Mouse (Mus musculus): Measurements from ENCODE around the gene Inpp5f. TPM values are rescaled to one million over a fixed set of nuclear protein-coding genes. Genes with fewer than 3 reads are reported as not detected.
"Not testable (repeated sequence)": the region's sequence is repeated elsewhere in the genome, so short reads cannot be mapped to it uniquely, and the experiment has no call there.

Inpp5f gene
- total RNA-seq, 2 experiments from 2014 or later = 5.0 to 7.2 TPM

DNA sequence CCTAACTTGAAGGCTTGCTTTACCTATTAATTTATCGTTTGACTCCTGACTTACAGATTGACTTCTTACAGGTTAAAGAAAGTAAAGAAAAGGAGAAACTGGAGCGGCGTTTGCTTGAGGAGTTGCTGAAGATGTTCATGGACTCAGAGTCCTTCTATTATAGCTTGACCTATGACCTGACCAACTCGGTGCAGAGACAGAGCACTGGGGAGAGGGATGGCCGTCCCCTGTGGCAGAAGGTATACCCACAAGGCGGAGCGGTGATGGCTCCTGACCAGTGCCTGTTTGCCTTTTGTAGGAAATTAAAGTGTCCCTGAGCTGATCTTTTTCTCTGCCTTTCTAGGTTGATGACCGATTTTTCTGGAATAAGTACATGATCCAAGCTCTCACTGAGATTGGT, 52.8 kb downstream of the Inpp5f start:
- DNase-seq = no peak

DNA sequence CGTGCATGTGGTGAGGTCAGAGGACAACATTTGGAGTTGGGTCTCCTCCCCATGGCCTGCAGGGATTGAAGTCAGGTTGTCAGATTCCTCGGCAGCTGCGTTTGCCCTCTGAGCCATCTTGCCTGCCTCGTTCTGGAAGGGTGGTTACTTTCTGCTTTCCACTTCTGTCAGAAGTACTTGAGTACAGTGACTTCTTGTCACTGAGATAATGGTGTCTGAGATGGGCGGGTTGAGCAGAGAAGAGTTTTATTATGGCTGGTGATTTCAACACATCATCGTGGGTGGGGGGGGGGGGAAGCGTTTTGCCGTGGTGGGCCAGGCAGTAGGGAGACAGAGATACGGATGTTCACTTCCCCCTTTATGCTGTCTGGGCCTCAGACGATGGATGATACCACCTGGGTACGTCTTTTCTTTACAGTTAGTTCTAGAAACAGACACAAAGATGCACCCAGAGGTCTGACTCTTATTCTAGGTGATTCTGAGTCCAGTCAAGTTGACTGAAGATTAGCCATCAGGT, 53.8 kb downstream of the Inpp5f start:
- no peak for DNase-seq

DNA sequence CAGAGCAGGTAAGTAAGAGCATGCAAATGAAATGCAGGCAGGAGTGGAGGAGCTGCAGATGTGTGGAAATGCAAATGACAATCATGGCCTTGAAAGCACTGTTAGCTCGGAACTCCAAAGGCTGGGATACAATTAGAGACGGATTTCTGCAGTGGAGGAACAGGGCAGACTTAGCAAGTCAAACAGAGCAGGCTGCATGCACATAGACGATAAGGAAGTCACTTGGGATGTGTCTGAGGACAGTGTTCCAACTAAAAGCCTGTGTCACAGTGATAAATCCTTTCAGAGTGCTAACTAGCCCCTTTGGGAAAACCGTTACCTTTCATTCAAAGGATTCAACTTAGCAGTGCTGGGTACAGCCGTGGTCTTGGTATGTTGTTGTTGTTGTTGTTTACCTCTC, 56.7 kb downstream of the Inpp5f start:
- DNase-seq = no peak

DNA sequence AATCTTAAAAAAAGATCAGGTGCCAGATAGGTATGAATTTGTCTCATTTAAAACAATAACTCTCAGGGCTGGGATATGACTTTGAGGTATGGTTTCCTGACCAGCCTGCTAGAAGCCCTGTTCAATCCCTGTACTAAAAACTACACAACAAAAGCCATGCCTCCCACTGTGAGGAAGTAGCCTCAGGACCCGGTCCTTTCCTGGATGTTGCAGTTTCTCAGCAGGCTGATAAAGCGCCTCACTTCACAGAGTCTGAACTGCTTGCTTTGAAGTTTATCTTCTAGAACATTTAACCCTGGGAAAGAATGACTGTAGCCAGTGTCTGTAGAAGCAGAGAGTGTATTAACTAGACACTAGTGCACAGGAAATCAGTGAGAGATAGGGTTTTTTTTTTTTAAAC, 57.7 kb downstream of the Inpp5f start:
- no peak for DNase-seq

DNA sequence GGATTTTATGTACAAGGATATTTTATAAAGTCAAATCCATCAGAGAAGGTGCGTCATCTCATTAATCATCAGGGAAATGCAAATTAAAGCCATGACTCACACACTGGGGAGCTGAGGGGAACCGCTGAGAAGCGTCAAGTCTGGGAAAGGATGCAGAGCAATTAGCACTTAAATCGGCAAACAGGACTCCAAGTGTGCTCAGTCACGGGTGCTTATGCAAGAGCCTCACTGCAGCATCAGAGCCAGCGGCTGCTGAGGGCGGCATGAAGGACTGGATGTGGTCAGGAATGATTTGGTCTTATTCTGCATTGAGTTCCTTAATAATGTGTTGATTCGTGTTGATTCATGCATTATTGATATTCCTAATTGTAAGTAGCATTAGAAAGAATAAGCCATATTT, 60.8 kb downstream of the Inpp5f start:
- no peak for DNase-seq

DNA sequence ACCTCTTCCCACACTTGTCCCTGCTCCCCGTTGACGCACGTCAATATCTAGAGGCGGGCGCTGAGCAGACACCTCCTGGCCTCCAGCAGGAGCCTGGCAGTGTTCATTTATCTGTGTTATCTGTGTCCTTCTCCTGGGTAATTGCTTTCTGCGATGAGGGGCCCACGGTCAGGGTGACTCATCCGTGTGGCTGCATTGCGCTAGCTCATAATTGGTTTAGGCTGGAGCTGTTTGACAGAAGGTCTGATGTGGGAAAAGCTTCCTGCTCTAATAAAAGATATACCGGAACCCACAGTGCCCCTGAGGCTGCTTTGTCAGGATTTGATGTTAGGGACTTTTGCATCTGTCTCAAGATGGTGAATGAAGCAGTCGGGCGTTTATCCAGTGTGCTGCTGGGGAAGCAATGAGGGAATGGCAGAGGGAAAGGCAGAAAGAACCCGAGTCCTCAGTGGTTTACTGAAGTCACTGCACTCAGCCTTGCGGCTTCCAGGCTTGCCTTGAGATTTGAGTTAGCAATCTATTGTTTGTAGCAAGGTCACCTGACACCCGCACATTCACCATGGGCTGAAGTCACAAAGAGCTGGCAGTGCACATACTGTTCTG, 61.4 kb downstream of the Inpp5f start:
- DNase-seq = no peak

DNA sequence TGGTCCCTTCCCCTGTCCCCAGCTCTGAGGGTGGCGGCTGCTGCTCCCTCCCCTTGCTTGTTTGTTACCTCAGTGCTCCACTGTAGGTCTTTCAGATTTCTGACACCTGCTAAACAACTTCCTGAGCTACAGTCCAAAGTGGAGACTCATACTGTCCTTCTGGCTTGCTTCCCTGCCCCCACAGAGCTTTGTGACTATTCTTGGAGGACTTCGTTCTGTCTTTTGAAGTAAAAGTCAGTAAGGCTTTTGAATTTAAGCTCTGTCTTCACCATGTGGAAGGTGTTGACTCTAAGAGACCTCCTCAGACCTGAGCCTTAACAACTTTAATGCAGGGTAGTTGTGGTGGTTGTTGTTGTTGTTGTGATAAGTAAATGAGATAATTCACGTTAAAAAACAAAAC, 67.4 kb downstream of the Inpp5f start:
- DNase-seq = no peak

DNA sequence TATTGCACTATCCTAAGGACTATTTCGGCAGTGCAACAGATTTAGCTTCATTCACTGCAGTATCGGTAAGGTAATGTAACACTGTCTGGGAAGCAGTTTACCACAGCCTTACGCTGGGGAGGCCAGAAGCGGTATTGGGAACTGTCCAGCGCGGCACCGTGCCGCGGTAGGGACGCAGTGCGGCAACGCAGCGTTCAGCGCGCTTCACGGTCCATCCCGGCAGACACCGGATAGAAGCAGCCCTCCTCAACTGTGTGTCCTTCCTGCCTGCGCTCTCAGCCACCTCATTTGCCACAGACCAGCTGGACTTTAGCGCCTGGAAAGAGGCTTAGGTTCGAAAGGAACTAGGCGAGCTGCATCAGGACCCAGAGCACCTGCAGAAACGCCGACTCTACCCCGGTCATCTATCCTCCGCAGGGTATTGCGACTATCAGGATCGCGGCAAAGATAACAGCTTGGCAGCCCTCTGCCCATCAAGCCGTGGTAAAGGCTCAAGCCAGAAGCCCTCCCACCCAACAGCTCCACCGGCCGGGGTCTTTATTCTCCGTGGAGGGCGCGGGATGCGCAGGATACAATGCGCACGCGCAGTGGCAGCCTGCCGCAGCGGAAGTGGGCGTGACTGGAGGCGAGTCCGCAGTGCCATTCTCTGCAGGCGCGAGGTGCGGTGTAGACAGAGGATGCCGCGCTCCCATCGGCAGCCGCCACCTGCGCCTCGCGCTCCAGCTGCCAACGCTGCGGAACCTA, 76.9 kb downstream of the Inpp5f start:
- DNase-seq = peak; percentile 58

DNA sequence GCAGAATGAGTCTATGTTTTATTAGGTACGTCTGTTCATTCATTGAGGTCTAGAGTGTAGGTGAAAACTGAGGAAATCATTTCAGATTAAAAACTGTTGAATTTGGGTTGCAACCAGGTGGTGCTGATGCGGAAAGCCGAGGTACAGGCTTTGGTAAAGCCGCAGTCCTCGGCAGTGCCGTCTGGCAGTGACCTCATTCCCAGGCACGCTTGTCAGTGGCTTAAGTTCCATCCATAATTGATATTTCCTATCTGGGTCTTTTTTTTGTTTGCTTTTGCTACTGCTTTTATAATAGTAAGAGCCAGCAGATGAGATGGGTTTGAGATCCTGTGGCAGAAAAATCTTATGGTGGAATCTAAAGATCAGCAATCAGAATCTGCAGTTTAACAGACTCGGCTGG, 78.2 kb downstream of the Inpp5f start:
- DNase-seq = no peak

DNA sequence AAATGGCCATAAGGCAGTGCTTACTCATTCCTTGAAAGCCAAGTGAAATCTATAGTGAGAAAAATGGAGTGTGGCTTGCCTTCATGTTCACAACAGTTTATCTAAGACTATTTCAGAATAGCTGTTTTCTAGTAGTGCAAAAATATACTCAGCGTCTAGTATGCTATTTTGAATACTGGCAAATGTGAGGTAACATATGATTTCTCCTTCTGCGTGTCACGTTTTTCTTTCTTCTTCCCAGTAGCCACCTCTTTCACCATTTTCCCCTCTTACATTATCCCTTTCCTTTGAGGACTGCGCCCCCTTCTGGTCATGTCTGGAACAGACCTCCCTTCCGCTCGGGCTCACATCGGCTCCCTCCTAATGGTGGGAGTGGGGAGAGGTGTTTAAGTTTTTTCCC, 78.9 kb downstream of the Inpp5f start:
- peak; percentile 93 for DNase-seq

DNA sequence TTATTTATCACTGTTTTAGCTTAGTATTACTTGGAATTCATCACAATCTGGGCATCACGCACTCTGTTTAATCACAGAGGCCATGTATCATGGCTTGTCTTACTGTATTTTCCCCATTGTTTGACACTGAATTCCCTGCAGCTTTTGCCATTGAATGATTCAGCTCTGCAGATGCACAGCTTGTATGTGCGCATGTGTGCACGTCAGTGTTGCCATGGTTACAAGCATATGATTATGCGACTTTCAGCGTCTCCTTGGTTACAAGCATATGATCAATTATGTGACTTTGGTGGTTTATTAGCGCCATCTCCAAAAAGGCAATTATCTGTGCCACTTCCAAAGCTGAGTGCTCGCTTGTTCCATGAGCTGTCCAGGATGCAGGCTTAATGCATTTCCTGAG, 79.7 kb downstream of the Inpp5f start:
- no peak for DNase-seq

DNA sequence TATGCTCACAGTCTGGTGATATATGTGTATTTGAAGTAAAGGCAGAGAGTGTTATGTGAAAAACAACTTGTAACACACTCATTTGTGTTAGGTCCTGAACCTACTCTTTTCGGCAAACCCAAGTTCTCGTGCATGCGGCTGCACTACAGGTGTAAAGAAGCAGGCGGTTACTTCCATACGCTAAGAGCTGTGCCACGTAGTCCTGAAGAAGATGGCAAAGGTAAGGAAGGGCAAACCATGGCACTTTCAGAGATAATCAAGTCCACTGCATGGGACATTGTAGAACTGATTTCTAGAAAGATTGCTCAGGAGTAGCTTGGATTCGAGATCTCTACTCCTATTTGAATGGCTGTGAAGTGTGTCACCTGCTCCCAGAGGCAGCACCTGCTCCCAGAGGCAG, 81.0 kb downstream of the Inpp5f start:
- DNase-seq = no peak

DNA sequence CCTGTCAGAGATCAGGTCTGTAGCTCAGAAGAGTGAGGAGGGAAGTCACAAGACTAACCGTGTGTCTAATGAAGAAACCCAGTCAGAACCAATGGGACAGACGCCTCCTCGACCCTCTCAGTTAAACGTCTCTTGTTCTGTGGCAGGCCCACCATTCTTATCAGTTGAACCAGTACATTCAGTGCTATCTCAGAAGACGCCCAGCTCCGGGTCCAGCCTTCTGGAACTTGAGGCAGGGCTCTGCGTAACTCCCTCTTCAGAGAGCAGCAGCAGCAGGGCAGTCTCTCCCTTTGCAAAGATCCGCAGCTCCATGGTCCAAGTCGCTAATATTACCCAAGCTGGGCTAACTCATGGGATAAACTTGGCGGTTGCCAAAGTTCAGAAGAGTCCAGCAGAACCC, 83.7 kb downstream of the Inpp5f start:
- no peak for DNase-seq

DNA sequence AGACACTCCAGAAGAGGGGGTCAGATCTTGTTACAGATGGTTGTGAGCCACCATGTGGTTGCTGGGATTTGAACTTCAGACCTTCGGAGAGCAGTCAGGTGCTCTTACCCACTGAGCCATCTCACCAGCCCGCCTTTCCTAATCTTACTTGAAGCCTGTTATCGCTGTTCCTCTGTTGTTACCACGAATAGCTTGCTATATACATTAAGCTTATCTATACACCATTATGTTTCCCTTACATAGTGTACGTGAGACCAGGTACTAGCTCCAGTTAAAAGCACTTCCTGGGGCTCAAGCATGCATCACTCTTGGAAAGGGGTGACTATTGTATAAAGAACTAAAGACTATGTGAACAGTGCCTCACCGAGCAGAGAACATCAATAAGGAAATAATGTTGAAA, 88.8 kb downstream of the Inpp5f start:
- DNase-seq = not testable (repeated sequence)

DNA sequence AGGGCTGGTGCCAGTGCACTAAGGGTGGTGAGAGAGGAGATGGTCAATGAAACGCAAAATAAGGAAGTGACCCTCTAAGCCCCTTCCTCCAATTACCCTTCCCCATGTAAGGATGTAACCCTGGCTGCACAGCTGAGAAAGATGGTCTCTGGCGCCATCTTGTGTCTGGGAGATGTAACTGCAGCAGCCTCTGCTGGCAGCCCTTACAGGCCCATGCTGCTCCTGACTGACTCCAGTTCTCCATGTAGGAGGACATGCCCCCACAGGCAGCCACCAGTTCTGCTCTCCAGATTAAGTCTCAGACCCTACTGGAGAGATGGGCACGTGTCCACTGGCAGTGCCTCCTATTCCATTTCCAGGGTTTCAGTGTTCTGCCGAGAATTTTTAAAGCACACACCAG, 94.6 kb downstream of the Inpp5f start:
- peak; percentile 67 for DNase-seq

DNA sequence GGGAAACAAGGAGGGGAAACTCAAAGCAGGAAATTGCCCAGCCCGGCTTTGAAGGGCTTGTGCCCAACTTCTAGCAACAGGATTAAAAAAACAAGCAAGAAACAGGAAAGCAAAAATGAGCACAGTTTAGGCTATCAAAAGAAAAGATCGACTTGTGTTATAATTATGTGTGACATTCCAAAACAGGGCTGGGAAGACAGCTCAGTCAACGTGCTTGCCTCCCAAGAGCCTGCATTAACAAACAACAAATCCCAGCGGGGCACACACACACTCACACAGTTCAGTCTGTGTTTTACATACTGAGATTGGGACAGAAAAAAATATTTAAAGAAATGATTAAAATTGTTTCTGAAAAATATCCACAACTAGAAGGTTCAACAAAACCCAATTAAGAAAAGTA, 106.9 kb downstream of the Inpp5f start:
- no peak for DNase-seq

DNA sequence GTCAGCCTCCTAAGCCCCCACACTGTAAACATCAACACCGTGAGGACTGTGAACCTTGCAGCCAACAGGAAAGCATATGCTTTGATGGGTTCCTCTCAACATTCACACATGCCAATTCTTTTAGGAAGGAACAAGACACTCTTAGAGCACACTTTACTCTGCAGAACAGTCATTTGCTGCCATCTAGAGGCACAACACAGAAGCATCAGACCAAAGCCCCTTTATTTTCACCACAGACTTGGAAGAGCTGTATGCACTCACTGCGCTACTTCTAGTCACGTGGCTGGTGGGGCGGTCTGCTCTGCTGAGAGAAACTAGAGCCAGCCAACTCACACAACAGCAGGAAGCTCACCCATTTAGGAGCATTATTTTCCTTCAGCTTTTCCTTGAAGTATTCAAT, 113.6 kb downstream of the Inpp5f start:
- peak; percentile 33 for DNase-seq

DNA sequence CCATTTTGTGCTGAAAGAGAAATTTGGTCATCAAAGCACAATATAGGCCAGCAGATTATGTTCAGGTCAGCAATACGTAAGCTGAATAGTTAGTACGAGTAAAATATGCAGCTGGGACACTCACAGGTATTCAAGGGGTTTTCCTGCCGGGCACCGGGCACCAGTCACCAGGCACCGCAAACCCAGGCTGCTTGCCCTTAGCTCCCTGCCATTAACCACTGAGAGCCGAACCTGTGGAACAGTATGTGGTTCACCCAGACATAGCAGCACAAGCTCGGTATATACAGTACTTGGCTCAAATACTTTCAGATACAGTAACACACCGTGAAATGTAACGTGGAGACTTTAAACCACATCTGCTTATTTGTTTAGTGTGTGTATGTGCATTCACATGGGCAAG, 114.1 kb downstream of the Inpp5f start:
- DNase-seq = no peak

DNA sequence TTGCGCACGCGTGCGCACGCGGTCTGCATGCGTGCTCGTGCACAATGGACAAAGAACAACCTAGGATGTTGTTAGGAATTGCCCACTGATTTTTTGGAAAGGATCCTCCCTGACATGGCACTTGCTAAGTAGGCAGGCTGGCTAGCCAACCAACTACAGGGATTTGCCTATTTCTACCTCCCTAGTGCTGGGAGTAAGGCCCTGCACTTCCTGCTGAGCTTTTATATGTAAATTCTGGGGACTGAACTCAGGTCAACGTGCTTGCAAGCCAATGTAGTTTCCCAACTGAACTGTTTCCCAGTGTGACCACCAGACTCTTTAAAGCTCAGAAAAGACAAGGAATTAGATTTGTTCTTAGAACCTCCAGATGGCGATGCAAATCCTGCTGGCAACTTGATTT, 115.9 kb downstream of the Inpp5f start:
- DNase-seq = no peak

DNA sequence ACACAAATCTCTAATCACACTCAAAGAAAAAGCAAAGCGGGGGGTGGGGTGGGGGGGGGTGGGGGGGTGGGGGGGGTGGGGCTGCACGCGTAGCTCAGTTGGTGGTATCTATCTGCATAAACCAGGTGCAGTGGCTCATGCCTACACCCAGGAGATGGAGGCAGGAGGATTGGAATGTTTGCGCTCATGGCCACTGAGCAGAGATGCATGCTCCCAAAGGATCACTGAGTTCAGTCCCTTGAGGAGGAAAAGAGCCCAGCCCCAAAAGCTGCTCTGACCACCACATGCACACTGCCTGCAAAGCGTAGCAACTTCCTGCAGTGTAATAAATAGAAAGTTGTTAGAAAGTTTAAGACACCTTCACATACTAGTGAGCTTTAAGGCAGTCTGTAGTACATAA, 116.6 kb downstream of the Inpp5f start:
- DNase-seq = no peak

DNA sequence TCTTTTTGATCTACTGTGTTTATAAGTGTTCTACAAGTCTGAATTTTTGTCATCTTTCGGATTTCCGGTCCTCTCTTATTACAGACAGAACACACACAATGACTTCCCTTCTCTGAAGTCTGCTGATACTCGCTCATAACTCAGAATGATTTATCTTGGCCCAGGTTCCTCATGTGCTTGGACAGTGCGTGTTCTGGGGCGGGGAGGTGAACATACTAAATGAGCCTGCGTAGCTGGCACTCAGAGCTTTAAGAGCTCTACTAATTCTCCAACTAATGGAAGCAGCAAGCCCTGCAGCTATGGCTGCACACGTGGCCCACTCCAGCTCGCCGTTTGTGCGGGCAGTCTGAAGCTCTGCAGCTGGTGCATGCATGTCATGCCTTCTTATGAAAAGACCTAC, 117.6 kb downstream of the Inpp5f start:
- no peak for DNase-seq

DNA sequence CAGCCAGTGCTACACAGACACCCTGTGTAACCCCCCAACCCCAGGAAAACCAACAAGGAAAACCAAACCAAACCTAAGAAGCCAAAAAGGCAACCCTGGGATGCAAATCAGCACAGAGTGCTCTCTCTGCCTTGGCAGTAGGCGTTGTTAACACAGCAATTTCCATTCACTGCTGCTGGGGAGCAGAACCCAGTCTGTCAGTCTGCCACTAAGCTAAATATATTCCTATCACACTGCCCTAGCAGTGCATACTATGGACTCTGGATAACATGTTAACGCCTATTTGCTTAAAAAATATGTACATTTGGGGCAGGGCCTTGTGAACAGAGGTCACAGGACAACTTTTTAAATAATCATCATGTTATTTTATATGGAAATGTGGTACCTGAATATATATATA, 120.5 kb downstream of the Inpp5f start:
- no peak for DNase-seq

DNA sequence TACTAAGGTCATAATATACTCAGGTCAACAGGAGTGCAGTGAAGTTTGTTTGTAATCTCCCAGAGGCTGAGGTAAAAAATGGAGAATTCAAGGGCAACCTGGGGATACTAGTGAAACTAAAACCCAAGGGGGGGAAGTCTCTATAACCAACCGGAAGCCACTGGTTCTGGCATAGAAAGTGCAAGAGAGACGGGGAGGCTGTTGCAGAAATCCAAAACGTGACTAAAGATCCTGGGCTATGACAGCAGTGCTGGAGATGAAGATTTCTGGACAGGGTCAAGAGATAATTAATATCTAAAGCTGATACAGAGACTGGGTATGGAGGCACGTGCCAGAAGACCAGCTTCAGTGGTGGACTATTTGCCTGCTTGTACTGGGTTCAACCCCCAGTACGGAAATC, 126.9 kb downstream of the Inpp5f start:
- no peak for DNase-seq

DNA sequence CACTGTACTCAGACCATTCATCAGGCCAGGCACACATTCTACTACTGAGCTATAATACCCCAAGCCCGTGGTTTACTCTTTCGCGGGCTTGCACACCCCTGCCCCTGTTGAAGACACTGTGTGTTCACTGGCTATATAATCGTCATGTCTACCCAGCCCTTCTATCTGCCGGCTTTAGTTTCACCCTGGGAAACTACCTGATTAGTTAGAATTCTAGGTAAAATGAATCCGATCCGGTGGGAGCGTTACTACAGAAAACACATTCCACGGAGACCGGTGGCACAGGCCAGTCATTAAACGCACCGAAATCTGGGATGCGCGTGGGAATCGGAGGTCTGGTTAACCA, 128.0 kb downstream of the Inpp5f start:
- no peak for DNase-seq
